Mouse (Mus musculus): Measurements from ENCODE around the gene Shisa5.

DNA sequence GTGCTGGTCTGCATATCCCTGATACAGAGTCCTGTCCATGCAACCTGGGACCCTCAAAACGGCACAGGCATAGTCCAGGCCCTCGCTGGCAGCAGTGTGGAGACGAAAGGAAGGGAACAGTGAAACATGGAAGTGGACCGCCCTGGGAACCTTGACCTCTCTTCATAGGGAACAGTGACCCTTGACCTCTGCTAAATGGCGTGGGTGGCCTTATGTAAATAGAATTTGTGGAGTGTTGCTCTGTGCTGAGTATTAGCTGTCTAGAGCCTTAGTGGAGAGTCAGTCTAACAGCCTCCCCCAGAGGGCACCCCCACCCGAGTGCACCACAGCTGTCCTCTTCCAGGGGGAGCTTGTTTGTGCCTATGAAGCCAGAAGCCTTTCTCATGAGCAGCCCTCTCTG, 54.4 kb downstream of the Shisa5 start:
- TF ChIP-seq CTCF (IDR thresholded peaks at IDR 0.05; ENCODE audit: low read depth, low read length): no peak
- TF ChIP-seq POLR2A (IDR thresholded peaks at IDR 0.05; ENCODE audit: borderline replicate concordance, low read depth, low read length): no peak

Data from bone marrow macrophage, adult 2 months (primary cell).